Mouse (Mus musculus) limb, embryonic 12.5 days (tissue): Measurements from ENCODE around the gene Wrap53. TPM values are rescaled to one million over a fixed set of nuclear protein-coding genes. Genes with fewer than 3 reads are reported as not detected.

Experiments
- ATAC-seq: fragments of 200-750 bp; cut with Nextera tagmentation; 2 replicates; pipeline ENCODE4 v1.8.0; 2017; ENCODE audit warnings: low read depth, moderate TSS enrichment; ENCODE audit not compliant: insufficient number of reproducible peaks, insufficient read depth, low FRiP score, low TSS enrichment
- H3K27ac ChIP-seq: fragments of 300-500 bp; sonication (generic); 2 replicates; pipeline ENCODE4 v1.5.1; 2016; ENCODE audit warnings: mild to moderate bottlenecking, moderate library complexity
- H3K27me3 ChIP-seq: fragments of 300-500 bp; sonication (generic); 2 replicates; pipeline ENCODE4 v1.6.1; 2016; ENCODE audit warnings: mild to moderate bottlenecking, moderate library complexity
- H3K36me3 ChIP-seq: fragments of 300-500 bp; sonication (generic); 2 replicates; pipeline ENCODE4 v1.6.1; 2016; ENCODE audit warnings: mild to moderate bottlenecking, moderate library complexity
- H3K4me1 ChIP-seq: fragments of 300-500 bp; sonication (generic); replicated peaks from 2 replicates; pipeline ENCODE4 v1.6.1; 2016
- H3K4me2 ChIP-seq: fragments of 300-500 bp; sonication (generic); 2 replicates; pipeline ENCODE4 v1.6.1; 2016; ENCODE audit warnings: mild to moderate bottlenecking, moderate library complexity
- H3K4me3 ChIP-seq: fragments of 300-500 bp; sonication (generic); replicated peaks from 2 replicates; pipeline ENCODE4 v1.5.1; 2016; ENCODE audit warnings: mild to moderate bottlenecking
- H3K9ac ChIP-seq: fragments of 300-500 bp; sonication (generic); replicated peaks from 2 replicates; pipeline ENCODE4 v1.6.1; 2016; ENCODE audit warnings: mild to moderate bottlenecking, moderate library complexity
- H3K9me3 ChIP-seq: fragments of 300-500 bp; sonication (generic); 2 replicates; pipeline ENCODE4 v1.6.1; 2016; ENCODE audit warnings: mild to moderate bottlenecking, moderate library complexity
- WGBS: fragments of 180-500 bp; shearing (Covaris S2); methylation state at CpG from one replicate; pipeline ENCODE4 v1.1.7; 2016; 5-methylcytosine and 5-hydroxymethylcytosine counted together
- polyA plus RNA-seq: library from polyadenylated mRNA; unstranded; fragments of >200 nt; fragmentation: Nextera tagmentation; extraction: Ambion mirVana; gene quantifications from 2 replicates; pipeline ENCODE4 v1.2.1, GENCODE M21; 2016

The Wrap53 gene
- polyA plus RNA-seq, 1 experiment from 2014 or later, result 39.0 TPM

DNA sequence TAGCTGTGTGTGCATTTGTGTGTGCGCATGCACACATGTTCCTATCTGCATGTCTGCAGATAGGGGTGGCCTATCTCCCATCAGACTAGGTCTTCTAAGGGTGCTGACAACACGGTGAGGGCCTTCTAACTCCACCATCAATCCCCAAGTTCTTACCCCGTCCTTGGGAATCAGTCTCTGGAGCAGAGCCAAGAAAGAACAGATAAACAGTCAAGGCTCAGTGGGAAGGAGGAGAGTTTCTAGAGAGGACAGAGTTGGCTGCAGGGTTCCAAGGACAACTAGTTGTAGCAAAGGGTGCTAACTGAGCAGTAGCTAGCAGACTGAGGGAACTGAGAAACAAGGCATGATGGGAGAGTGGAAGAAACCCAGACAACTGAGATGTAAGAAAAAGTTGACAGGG is 21.7 kb upstream of the Wrap53 start:
- no peaks in the 10 kb centered on the region for H3K9me3 ChIP-seq
- H3K27me3 ChIP-seq, result peaks cover 27% of the 10 kb centered on the region
- H3K36me3 ChIP-seq, result no peaks in the 10 kb centered on the region
- no peak for ATAC-seq
- no peak overlapping the region for H3K27ac ChIP-seq
- H3K4me1 ChIP-seq, result peaks cover 41% of the 10 kb centered on the region
- no peak overlapping the region for H3K4me3 ChIP-seq
- no peak overlapping the region for H3K9ac ChIP-seq
- no peak overlapping the region for H3K4me2 ChIP-seq
- WGBS, result 86% methylated on average over 3 of the region's 3 CpGs

DNA sequence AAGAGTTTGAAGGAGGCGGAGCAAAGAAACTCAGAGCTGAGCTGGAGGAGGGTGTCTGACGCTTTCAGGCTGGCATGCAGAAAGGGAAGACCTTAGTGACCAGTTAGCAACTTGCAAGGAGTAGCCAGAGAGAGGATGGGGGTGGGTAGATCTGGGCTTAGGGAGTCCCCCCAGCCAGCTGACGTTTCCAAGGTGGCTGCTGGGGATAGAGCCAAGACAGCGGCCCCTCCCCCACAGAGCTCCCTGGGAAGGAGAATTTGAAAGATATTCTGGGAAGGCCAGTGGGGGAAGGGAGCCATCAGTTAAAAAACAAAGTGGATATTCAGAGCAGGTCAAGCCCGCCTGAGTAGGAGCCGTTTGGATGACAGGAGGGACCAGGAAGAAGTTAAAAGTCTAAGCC is 20.0 kb upstream of the Wrap53 start:
- ATAC-seq, result peak; percentile 61; the same call in 1 of the 2 replicates
- Histone ChIP-seq H3K9ac (no peak overlapping the region), H3K36me3 (peaks cover 5% of the 10 kb centered on the region), H3K9me3 (no peaks in the 10 kb centered on the region), H3K4me2 (peak overlapping the region; percentile 11), H3K4me1 (peaks cover 33% of the 10 kb centered on the region), H3K4me3 (no peak overlapping the region), H3K27me3 (peaks cover 27% of the 10 kb centered on the region), H3K27ac (peak overlapping the region; percentile 30)
- WGBS, result 13% methylated on average over 6 of the region's 6 CpGs

DNA sequence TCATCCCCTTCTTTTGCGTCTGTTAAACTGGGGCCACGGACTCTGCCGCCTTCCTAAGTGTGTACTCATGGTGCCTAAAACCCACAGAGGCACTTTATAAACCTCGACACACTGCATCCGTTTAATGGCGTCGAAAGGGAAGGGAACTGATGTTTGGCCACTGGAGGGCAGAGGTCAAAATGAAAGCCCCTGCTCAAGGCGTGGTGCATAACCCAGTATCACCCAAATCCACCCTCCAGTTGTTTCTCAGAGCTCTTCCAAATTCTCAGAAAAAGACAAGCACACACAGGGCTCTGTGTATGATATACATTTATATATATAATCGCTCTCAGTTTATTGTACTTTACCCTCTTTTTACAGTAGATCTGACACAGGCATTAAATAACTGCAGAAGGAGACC is 19.4 kb upstream of the Wrap53 start:
- no peak overlapping the region for H3K4me3 ChIP-seq

DNA sequence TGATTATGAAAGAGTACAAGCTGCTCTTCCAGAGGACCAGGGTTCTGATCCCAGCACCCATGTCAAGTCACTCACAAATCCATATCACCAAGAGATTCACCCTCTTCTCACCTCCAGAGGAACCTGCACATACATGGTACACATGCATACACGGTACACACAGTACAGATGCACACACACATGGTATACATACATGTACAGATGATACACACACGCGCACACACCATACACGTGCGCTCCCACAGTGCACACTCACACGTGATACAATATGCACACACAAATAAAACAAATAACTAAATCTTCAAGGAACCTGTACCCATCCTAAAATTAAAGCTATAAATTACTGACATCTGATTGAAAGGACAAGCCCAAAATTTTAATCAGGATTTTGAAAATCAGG is 14.8 kb upstream of the Wrap53 start:
- Histone ChIP-seq H3K27ac (no peak overlapping the region), H3K36me3 (peaks cover 50% of the 10 kb centered on the region), H3K4me1 (peaks cover 7% of the 10 kb centered on the region), H3K27me3 (no peaks in the 10 kb centered on the region), H3K9ac (no peak overlapping the region), H3K4me2 (no peak overlapping the region), H3K9me3 (no peaks in the 10 kb centered on the region), H3K4me3 (no peak overlapping the region)
- no peak for ATAC-seq
- WGBS, result 96% methylated on average over 6 of the region's 6 CpGs

More for the DNA sequence above, 19.4 kb upstream of the Wrap53 start:
- Histone ChIP-seq H3K9me3 (no peaks in the 10 kb centered on the region), H3K4me1 (peaks cover 27% of the 10 kb centered on the region), H3K27me3 (peaks cover 21% of the 10 kb centered on the region), H3K9ac (no peak overlapping the region), H3K27ac (peak overlapping the region; percentile 53; the same call in 1 of the 2 replicates), H3K4me2 (peak overlapping the region; percentile 11; the same call in 1 of the 2 replicates), H3K36me3 (peaks cover 10% of the 10 kb centered on the region)
- WGBS, result 7% methylated on average over 9 of the region's 9 CpGs
- ATAC-seq, result no peak

DNA sequence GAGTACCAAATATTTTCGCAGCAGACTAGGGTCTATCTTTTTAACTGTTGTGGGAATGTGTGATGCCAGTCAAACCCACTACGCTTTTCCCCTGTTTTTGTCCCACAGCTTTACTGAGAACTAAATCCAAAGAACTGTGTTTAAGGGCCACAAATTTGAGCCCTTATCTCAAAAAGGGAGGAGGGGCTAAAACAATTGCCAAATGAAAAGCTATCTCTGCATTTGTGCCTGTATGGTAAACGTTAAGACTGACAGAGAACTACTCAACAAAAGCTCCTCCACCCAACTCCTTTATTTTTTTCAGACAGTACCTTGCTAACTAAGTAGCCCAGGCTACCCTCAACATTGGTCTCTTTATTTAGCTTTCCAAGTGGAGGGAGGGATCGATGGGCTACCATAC is 12.7 kb upstream of the Wrap53 start:
- Histone ChIP-seq H3K4me3 (no peak overlapping the region), H3K36me3 (peaks cover 70% of the 10 kb centered on the region), H3K4me2 (no peak overlapping the region), H3K27me3 (no peaks in the 10 kb centered on the region), H3K9ac (no peak overlapping the region), H3K9me3 (no peaks in the 10 kb centered on the region), H3K27ac (no peak overlapping the region), H3K4me1 (no peaks in the 10 kb centered on the region)
- 82% methylated on average over 4 of the region's 4 CpGs for WGBS
- ATAC-seq, result no peak

DNA sequence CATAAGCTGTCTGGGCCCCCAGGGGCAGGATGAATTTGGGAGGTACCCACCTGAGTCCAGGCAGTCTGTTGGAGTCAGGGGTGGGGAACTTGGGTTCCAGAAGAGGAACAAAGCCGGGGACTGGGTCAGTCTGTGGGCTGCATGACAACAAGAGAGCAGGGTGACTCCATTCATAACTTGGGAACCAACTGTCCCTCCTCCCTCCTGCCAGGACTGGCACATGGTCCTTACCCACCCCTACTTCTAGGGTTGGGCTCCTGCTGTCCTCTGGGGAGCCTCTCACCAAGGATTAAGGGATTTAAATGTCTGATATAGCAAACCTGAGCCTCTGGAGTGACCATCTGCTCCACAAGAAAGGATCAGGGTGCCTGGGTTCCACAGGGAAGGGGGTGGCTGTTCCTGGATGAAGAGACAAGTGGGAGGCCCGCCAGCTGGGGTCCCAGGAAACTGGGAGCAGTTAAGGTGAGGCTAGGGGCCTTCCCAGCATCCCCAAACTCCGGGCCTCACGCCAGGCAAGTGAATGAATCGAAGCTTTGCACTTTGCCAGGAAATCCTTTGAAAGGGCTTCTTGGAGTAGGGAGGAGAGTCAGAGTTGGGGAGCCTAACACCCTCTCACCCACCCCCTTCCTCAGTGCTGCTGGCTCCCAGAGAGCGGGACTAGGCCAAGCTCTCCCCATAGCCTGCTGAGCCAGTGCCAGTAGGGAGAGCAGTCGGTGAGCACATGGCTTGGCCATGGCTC is 12.0 kb upstream of the Wrap53 start:
- 80% methylated on average over 7 of the region's 7 CpGs for WGBS
- ATAC-seq, result no peak
- H3K4me1 ChIP-seq, result no peaks in the 10 kb centered on the region
- no peaks in the 10 kb centered on the region for H3K9me3 ChIP-seq
- no peak overlapping the region for H3K4me2 ChIP-seq
- H3K9ac ChIP-seq, result no peak overlapping the region
- peaks cover 77% of the 10 kb centered on the region for H3K36me3 ChIP-seq
- H3K27me3 ChIP-seq, result no peaks in the 10 kb centered on the region
- H3K27ac ChIP-seq, result 0 out of 2 replicates have a peak overlapping the region, but pooled peaks have one; percentile 7
- no peak overlapping the region for H3K4me3 ChIP-seq

DNA sequence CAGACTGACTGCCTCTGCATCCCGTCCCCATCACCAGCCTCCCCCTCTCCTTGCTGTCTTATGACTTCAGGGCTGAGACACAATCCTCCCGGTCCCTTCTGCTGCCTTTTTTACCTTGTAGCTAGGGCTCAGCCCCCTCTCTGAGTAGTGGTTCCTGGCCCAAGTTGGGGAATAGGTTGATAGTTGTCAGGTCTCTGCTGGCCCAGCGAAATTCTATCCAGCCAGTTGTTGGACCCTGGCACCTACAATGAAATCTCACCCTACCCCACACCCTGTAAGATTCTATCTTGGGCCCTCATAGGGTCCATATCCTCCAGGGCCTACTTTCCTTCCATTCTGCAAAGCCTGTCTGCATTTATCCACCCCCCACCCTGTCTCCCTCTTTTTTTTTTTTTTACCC is 11.4 kb upstream of the Wrap53 start:
- peaks cover 84% of the 10 kb centered on the region for H3K36me3 ChIP-seq
- H3K9ac ChIP-seq, result no peak overlapping the region
- no peaks in the 10 kb centered on the region for H3K9me3 ChIP-seq
- H3K27ac ChIP-seq, result no peak overlapping the region
- WGBS, result 82% methylated on average over 3 of the region's 3 CpGs
- no peak overlapping the region for H3K4me3 ChIP-seq
- H3K4me2 ChIP-seq, result no peak overlapping the region
- H3K27me3 ChIP-seq, result no peaks in the 10 kb centered on the region
- no peak for ATAC-seq
- no peaks in the 10 kb centered on the region for H3K4me1 ChIP-seq

DNA sequence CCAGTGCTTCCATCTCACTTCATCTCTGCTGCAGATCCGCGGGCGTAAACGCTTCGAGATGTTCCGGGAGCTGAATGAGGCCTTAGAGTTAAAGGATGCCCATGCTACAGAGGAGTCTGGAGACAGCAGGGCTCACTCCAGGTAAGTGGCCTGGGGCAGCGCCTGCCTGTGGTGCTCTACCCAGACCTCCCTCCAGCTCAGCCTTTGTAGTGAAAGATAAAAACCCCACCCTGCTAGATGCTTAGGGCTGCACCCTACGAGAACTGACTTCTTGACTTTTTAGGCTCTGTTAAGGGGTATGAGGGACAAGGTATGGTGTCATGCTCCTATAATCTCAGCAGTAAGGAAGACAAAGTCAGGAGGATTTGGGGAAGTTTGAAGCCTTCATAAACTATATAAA is 10.6 kb upstream of the Wrap53 start:
- Histone ChIP-seq H3K27ac (no peak overlapping the region), H3K4me1 (no peaks in the 10 kb centered on the region; the same call in 1 of the 2 replicates), H3K9ac (no peak overlapping the region), H3K36me3 (peaks cover 86% of the 10 kb centered on the region), H3K27me3 (no peaks in the 10 kb centered on the region), H3K4me3 (no peak overlapping the region), H3K4me2 (no peak overlapping the region), H3K9me3 (no peaks in the 10 kb centered on the region)
- no peak for ATAC-seq
- WGBS, result 95% methylated on average over 8 of the region's 8 CpGs

DNA sequence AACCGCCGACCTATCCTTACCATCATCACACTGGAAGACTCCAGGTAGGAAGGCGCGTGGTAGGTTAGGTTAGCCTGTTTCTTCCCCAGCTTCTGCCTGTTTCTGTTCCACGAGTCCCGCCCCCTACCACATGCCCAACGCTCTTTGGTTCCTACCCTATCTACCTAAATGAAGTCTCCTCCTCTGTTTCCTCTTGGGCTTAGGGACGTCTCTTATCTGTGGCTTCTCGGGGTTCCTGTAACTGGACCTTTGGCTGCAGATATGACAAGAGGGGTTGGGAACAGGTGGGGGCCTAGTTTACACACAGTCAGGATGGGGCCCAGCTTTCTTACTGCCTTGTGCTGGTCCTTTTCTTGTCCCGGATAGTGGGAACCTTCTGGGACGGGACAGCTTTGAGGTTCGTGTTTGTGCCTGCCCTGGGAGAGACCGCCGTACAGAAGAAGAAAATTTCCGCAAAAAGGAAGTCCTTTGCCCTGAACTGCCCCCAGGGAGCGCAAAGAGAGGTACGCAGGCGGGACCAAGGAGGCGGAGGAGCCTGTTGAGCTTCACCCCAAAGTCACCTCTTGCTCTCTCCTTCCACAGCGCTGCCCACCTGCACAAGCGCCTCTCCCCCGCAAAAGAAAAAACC is 9.3 kb upstream of the Wrap53 start:
- H3K9ac ChIP-seq, result no peak overlapping the region
- 95% methylated on average over 22 of the region's 22 CpGs for WGBS
- H3K36me3 ChIP-seq, result peaks cover 84% of the 10 kb centered on the region

DNA sequence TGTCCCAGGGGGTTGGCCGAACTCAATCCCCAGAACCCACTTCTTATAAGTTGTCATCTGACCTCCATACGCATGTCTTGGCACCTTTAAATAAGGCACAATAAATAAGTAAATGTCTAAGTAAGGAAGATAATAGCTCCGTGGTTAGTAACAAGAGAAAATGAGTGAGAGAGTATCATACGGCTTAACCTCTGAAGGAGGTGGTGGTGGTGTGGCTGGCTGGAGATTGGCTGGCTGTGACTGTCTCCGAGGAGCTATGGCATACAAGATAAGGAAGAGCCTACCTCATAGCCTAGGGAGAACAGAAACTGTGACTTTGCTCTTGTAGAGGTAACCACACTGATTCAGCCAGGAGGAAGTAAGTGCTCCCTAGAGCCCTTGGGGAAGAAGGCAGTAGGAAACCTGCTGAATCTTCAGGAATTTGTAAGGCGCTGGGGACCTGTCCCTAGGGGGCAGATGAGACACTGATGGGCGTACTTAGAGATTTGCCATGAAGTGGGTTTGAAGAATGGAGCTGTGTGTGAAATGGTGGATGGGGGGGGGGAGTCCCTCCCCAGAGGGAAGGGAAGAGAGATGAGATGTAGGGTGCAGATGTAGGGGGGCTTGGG is 5.8 kb upstream of the Wrap53 start:
- Histone ChIP-seq H3K9me3 (no peaks in the 10 kb centered on the region), H3K4me2 (no peak overlapping the region), H3K4me1 (peaks cover 11% of the 10 kb centered on the region), H3K9ac (no peak overlapping the region), H3K27ac (no peak overlapping the region), H3K4me3 (no peak overlapping the region), H3K36me3 (peaks cover 66% of the 10 kb centered on the region), H3K27me3 (no peaks in the 10 kb centered on the region)
- 82% methylated on average over 7 of the region's 7 CpGs for WGBS
- no peak for ATAC-seq

More for the DNA sequence above, 9.3 kb upstream of the Wrap53 start:
- Histone ChIP-seq H3K4me1 (no peaks in the 10 kb centered on the region; the same call in 1 of the 2 replicates), H3K27me3 (no peaks in the 10 kb centered on the region), H3K9me3 (no peaks in the 10 kb centered on the region), H3K4me3 (no peak overlapping the region), H3K27ac (no peak overlapping the region), H3K4me2 (no peak overlapping the region)
- no peak for ATAC-seq

DNA sequence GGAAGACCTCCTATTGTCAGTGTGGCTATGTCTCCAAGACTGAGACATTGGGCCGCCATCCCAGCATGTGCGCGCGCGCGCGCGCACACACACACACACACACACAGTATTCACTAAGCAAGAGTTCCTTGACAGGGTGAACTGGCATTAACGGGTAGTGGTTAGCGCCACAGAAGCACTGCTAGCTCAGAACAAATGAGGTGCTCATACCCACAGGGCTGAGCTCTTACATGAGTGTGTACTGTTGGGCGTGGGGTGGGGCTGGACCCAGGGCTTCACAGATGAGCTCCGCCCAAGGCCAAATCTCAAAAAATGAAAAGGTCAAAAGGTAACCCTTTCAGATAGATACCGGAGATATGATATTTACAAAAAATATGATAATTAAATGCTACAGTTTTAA is 4.9 kb upstream of the Wrap53 start:
- Histone ChIP-seq H3K9me3 (no peaks in the 10 kb centered on the region), H3K27ac (no peak overlapping the region), H3K36me3 (peaks cover 57% of the 10 kb centered on the region), H3K4me3 (no peak overlapping the region), H3K4me1 (peaks cover 11% of the 10 kb centered on the region), H3K9ac (no peak overlapping the region), H3K27me3 (no peaks in the 10 kb centered on the region), H3K4me2 (no peak overlapping the region)
- no peak for ATAC-seq
- WGBS, result 94% methylated on average over 13 of the region's 13 CpGs
